Mouse (Mus musculus): ENCODE measurements around the gene Zscan20. TPM values are rescaled to one million over a fixed set of nuclear protein-coding genes. Genes with fewer than 3 reads are reported as not detected.

The Zscan20 gene
- polyA plus RNA-seq, 1 experiment from 2014 or later: 6.1 TPM

DNA sequence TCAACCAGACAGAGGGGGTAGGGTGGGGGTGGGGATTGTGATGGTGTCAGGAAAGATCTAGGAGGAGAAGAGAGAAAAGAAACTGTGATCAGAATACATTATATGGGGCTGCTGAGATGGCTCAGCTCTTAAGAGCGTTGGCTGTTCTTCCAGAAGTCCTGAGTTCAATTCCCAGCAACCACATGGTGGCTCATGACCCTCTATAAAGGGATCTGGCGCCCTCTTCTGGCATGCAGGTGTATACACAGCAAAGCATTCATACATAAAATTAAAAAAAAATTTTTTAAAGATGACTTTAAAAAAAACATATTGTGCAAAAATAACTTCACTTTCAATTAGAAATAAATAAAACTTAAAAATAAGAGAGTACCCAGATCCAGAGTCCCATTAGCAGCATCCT, 66.5 kb downstream of the Zscan20 start:
- no peak overlapping the region for H3K9ac ChIP-seq
- no peaks in the 10 kb centered on the region for H3K9me3 ChIP-seq
- H3K27ac ChIP-seq: no peak overlapping the region
- peaks cover 12% of the 10 kb centered on the region; the same call in 1 of the 2 replicates for H3K36me3 ChIP-seq (replicated peaks)
- no peaks in the 10 kb centered on the region for H3K4me1 ChIP-seq
- 27% methylated on average over 2 of the region's 2 CpGs for WGBS
- no peaks in the 10 kb centered on the region for H3K27me3 ChIP-seq (replicated peaks)
- no peak overlapping the region for H3K4me3 ChIP-seq
- ATAC-seq (replicated peaks): no peak
- H3K4me2 ChIP-seq: no peak overlapping the region

Other genes starting within 250 kb of the Zscan20 start
- 1.9 and 2.5 TPM in 2 replicates for gene Tlr12, start 8.5 kb upstream of the Zscan20 start, polyA plus RNA-seq (2015; fragmentation: Nextera tagmentation; extraction: Ambion mirVana)
- 70.0 and 72.2 TPM in 2 replicates for gene Phc2, start 44.6 kb upstream of the Zscan20 start, polyA plus RNA-seq (2015; fragmentation: Nextera tagmentation; extraction: Ambion mirVana)
- 0.28 and 0.34 TPM in 2 replicates for gene A3galt2, start 145.3 kb upstream of the Zscan20 start, polyA plus RNA-seq (2015; fragmentation: Nextera tagmentation; extraction: Ambion mirVana)
- 40.1 and 42.2 TPM in 2 replicates for gene Zfp362, start 195.9 kb upstream of the Zscan20 start, polyA plus RNA-seq (2015; fragmentation: Nextera tagmentation; extraction: Ambion mirVana)

Measured in midbrain, embryonic 15.5 days (tissue).